Mouse (Mus musculus) hindbrain, embryonic 11.5 days (tissue): Measurements from ENCODE around the gene Tmem54. TPM values are rescaled to one million over a fixed set of nuclear protein-coding genes. Genes with fewer than 3 reads are reported as not detected.

Source experiments
- ATAC-seq: fragments of 200-750 bp; cut with Nextera tagmentation; 2 replicates; pipeline ENCODE4 v1.8.0; 2017; ENCODE audit warnings: mild to moderate bottlenecking, moderate TSS enrichment, moderate library complexity; ENCODE audit not compliant: low FRiP score
- DNase-seq: peaks from one replicate; pipeline ENCODE4 v3.0.0-alpha.2; 2015; ENCODE audit warnings: low spot score
- H3K27ac ChIP-seq: fragments of 300-500 bp; sonication (generic); 2 replicates; pipeline ENCODE4 v1.5.1; 2014; ENCODE audit warnings: mild to moderate bottlenecking, low read depth, low read length
- H3K27me3 ChIP-seq: fragments of 300-500 bp; sonication (generic); 2 replicates; pipeline ENCODE4 v1.6.1; 2014; ENCODE audit warnings: mild to moderate bottlenecking, low read length, moderate library complexity, mixed read lengths; ENCODE audit not compliant: control insufficient read depth, insufficient read depth
- H3K36me3 ChIP-seq: fragments of 300-500 bp; sonication (generic); 2 replicates; pipeline ENCODE4 v1.6.1; 2014; ENCODE audit warnings: mild to moderate bottlenecking, low read length, moderate library complexity, mixed read lengths; ENCODE audit not compliant: control insufficient read depth, insufficient read depth
- H3K4me1 ChIP-seq: fragments of 300-500 bp; sonication (generic); replicated peaks from 2 replicates; pipeline ENCODE4 v1.6.1; 2014; ENCODE audit warnings: low read length, mixed read lengths; ENCODE audit not compliant: control insufficient read depth, insufficient read depth
- H3K4me2 ChIP-seq: fragments of 300-500 bp; sonication (generic); replicated peaks from 2 replicates; pipeline ENCODE4 v1.6.1; 2014; ENCODE audit warnings: mild to moderate bottlenecking, low read depth, low read length
- H3K4me3 ChIP-seq: fragments of 300-500 bp; sonication (generic); 2 replicates; pipeline ENCODE4 v1.5.1; 2014; ENCODE audit warnings: low read depth, low read length
- H3K9ac ChIP-seq: fragments of 300-500 bp; sonication (generic); 2 replicates; pipeline ENCODE4 v1.6.1; 2014; ENCODE audit warnings: low read depth, low read length
- H3K9me3 ChIP-seq: fragments of 300-500 bp; sonication (generic); 2 replicates; pipeline ENCODE4 v1.6.1; 2016; ENCODE audit warnings: low read length; ENCODE audit not compliant: control insufficient read depth
- WGBS: fragments of 180-500 bp; shearing (Covaris S2); extraction: QIAGEN DNeasy Blood & Tissue Kit; methylation state at CpG from one replicate; pipeline ENCODE4 v1.1.7; 2014; 5-methylcytosine and 5-hydroxymethylcytosine counted together
- polyA plus RNA-seq: library from polyadenylated mRNA; unstranded; fragments of >200 nt; fragmentation: Nextera tagmentation; extraction: Ambion mirVana; gene quantifications from 2 replicates; pipeline ENCODE4 v1.2.1, GENCODE M21; 2014

Tmem54 gene
- polyA plus RNA-seq, 1 experiment from 2014 or later, result 1.4 TPM

- Histone ChIP-seq H3K27me3 (no peaks in the 10 kb centered on the region), H3K36me3 (no peaks in the 10 kb centered on the region), H3K9ac (no peak overlapping the region), H3K4me1 (no peaks in the 10 kb centered on the region), H3K4me3 (no peak overlapping the region), H3K9me3 (no peaks in the 10 kb centered on the region), H3K4me2 (no peak overlapping the region), H3K27ac (no peak overlapping the region)
- ATAC-seq (no peak), DNase-seq (no peak)
Observed at GRCm38 (mm10) chr4:129065688-129066236, 39.6 kb upstream of the Tmem54 start.

- Histone ChIP-seq H3K4me2 (no peak overlapping the region), H3K27me3 (no peaks in the 10 kb centered on the region), H3K27ac (no peak overlapping the region), H3K9ac (no peak overlapping the region), H3K4me1 (no peaks in the 10 kb centered on the region), H3K9me3 (no peaks in the 10 kb centered on the region), H3K36me3 (no peaks in the 10 kb centered on the region), H3K4me3 (no peak overlapping the region)
- no peak for ATAC-seq
- 81% methylated on average over 5 of the region's 5 CpGs for WGBS
- DNase-seq, result no peak
Observed at GRCm38 (mm10) chr4:129067638-129068415, 37.5 kb upstream of the Tmem54 start.

- Histone ChIP-seq H3K9ac (no peak overlapping the region), H3K4me3 (no peak overlapping the region), H3K4me1 (no peaks in the 10 kb centered on the region), H3K9me3 (no peaks in the 10 kb centered on the region), H3K4me2 (no peak overlapping the region), H3K27ac (no peak overlapping the region), H3K36me3 (no peaks in the 10 kb centered on the region), H3K27me3 (no peaks in the 10 kb centered on the region)
- 95% methylated on average over 4 of the region's 4 CpGs for WGBS
- DNase-seq (no peak), ATAC-seq (no peak)
Observed at GRCm38 (mm10) chr4:129068848-129069247, 36.5 kb upstream of the Tmem54 start.

GRCm38 (mm10) chr4:129079126-129079525 lies 26.2 kb upstream of the Tmem54 start:
- 97% methylated on average over 9 of the region's 9 CpGs for WGBS
- H3K9me3 ChIP-seq, result no peaks in the 10 kb centered on the region
- 0 out of 2 replicates have a peak, but pooled peaks cover 10% of the 10 kb centered on the region for H3K36me3 ChIP-seq
- no peak overlapping the region for H3K4me3 ChIP-seq
- H3K9ac ChIP-seq, result no peak overlapping the region
- ATAC-seq (no peak), DNase-seq (no peak)
- H3K4me1 ChIP-seq, result no peaks in the 10 kb centered on the region
- H3K4me2 ChIP-seq, result no peak overlapping the region
- no peaks in the 10 kb centered on the region for H3K27me3 ChIP-seq
- H3K27ac ChIP-seq, result no peak overlapping the region

- Histone ChIP-seq H3K27me3 (no peaks in the 10 kb centered on the region), H3K4me3 (no peak overlapping the region), H3K9ac (no peak overlapping the region), H3K36me3 (0 out of 2 replicates have a peak, but pooled peaks cover 7% of the 10 kb centered on the region), H3K27ac (no peak overlapping the region), H3K4me1 (no peaks in the 10 kb centered on the region), H3K9me3 (no peaks in the 10 kb centered on the region), H3K4me2 (no peak overlapping the region)
- 81% methylated on average over 7 of the region's 7 CpGs for WGBS
- ATAC-seq (no peak), DNase-seq (no peak)
Observed at GRCm38 (mm10) chr4:129081041-129081440, 24.3 kb upstream of the Tmem54 start.

GRCm38 (mm10) chr4:129081512-129081911 lies 23.8 kb upstream of the Tmem54 start:
- H3K9ac ChIP-seq, result no peak overlapping the region
- ATAC-seq, result no peak

GRCm38 (mm10) chr4:129081939-129082338 lies 23.4 kb upstream of the Tmem54 start:
- Histone ChIP-seq H3K36me3 (0 out of 2 replicates have a peak, but pooled peaks cover 3% of the 10 kb centered on the region), H3K27me3 (no peaks in the 10 kb centered on the region), H3K4me2 (no peak overlapping the region), H3K4me3 (no peak overlapping the region), H3K9ac (no peak overlapping the region), H3K4me1 (no peaks in the 10 kb centered on the region), H3K9me3 (no peaks in the 10 kb centered on the region), H3K27ac (no peak overlapping the region)
- DNase-seq, result no peak
- WGBS, result 87% methylated on average over 3 of the region's 3 CpGs
- no peak for ATAC-seq

More at GRCm38 (mm10) chr4:129081512-129081911, 23.8 kb upstream of the Tmem54 start:
- no peak for DNase-seq
- Histone ChIP-seq H3K27me3 (no peaks in the 10 kb centered on the region), H3K36me3 (0 out of 2 replicates have a peak, but pooled peaks cover 7% of the 10 kb centered on the region), H3K4me2 (no peak overlapping the region), H3K4me1 (no peaks in the 10 kb centered on the region), H3K9me3 (no peaks in the 10 kb centered on the region), H3K27ac (no peak overlapping the region), H3K4me3 (no peak overlapping the region)
- 87% methylated on average over 6 of the region's 6 CpGs for WGBS

- Histone ChIP-seq H3K4me1 (no peaks in the 10 kb centered on the region), H3K27ac (no peak overlapping the region), H3K4me3 (no peak overlapping the region), H3K36me3 (0 out of 2 replicates have a peak, but pooled peaks cover 3% of the 10 kb centered on the region), H3K9ac (no peak overlapping the region), H3K4me2 (no peak overlapping the region), H3K9me3 (no peaks in the 10 kb centered on the region), H3K27me3 (no peaks in the 10 kb centered on the region)
- DNase-seq, result peak; percentile 79
- 57% methylated on average over 10 of the region's 10 CpGs for WGBS
- no peak for ATAC-seq
Observed at GRCm38 (mm10) chr4:129082379-129083115, 22.8 kb upstream of the Tmem54 start.
